Mouse (Mus musculus) gastrocnemius, adult 2 months (tissue): ENCODE results near the gene Gm10309. TPM values are rescaled to one million over a fixed set of nuclear protein-coding genes. Genes with fewer than 3 reads are reported as not detected.
A peak's percentile ranks its signal among the peaks of the same experiment; 100 is the strongest.

ENCODE experiments used
- DNase-seq: peaks from one replicate; pipeline ENCODE4 v3.0.0; 2022
- H3K27ac ChIP-seq: fragments of 200-600 bp; 2 replicates; pipeline ENCODE4 v1.8.1; 2022; ENCODE audit warnings: mild to moderate bottlenecking
- H3K4me3 ChIP-seq: fragments of 200-600 bp; 2 replicates; pipeline ENCODE4 v1.8.1; 2022; ENCODE audit warnings: mild to moderate bottlenecking, moderate library complexity
- CTCF ChIP-seq: fragments of 200-600 bp; IDR thresholded peaks from 2 replicates; pipeline ENCODE4 v1.8.1; 2022; ENCODE audit warnings: antibody characterized with exemption, mild to moderate bottlenecking, moderate library complexity
- intact Hi-C: fragments of 180-260 bp; cut with DNase I; formaldehyde crosslinking; loops from one replicate; pipeline ENCODE4 v1.15.1; 2025
- total RNA-seq, 2 experiments: library from RNA; stranded (reverse); gene quantifications; 2 replicates each; pipeline ENCODE4 v1.2.3; 2021

Gene Gm10309
- total RNA-seq, 2 experiments from 2014 or later: 0.13 to 0.22 TPM

GRCm38 (mm10) chr17:86464197-86464596, 40.8 kb downstream of the Gm10309 start:
- DNase-seq: no peak
- intact Hi-C loops: no loop called here
- TF ChIP-seq CTCF: no peak
- no peak overlapping the region for H3K4me3 ChIP-seq
- no peak overlapping the region for H3K27ac ChIP-seq

DNA sequence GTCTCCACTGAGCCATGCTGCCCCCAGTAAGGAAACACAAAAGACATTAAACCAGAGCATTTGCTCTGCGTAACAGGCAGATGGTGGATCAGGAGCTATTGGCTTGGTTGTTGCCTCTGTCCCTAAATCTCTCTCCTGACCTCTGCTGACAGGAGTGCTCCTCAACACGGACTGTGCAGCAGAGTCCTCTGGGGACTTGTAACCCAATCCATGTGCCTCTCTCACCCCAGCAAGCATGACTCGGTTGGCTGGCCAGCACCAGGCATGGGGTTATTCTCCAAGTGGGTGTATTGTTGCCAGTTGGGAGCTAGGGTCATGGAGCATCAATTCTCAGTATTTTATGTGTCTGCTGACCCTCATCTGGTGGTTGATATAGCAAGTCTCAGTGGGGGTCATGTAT, 41.7 kb downstream of the Gm10309 start:
- H3K27ac ChIP-seq: no peak overlapping the region
- DNase-seq: peak; percentile 49
- TF ChIP-seq CTCF: no peak
- intact Hi-C loops: no loop called here
- H3K4me3 ChIP-seq: no peak overlapping the region

- Histone ChIP-seq H3K4me3 (no peak overlapping the region), H3K27ac (no peak overlapping the region)
- TF ChIP-seq CTCF: no peak
- intact Hi-C loops: no loop called here
- DNase-seq: no peak
Observed at GRCm38 (mm10) chr17:86460645-86461430, 44.2 kb downstream of the Gm10309 start.

DNA sequence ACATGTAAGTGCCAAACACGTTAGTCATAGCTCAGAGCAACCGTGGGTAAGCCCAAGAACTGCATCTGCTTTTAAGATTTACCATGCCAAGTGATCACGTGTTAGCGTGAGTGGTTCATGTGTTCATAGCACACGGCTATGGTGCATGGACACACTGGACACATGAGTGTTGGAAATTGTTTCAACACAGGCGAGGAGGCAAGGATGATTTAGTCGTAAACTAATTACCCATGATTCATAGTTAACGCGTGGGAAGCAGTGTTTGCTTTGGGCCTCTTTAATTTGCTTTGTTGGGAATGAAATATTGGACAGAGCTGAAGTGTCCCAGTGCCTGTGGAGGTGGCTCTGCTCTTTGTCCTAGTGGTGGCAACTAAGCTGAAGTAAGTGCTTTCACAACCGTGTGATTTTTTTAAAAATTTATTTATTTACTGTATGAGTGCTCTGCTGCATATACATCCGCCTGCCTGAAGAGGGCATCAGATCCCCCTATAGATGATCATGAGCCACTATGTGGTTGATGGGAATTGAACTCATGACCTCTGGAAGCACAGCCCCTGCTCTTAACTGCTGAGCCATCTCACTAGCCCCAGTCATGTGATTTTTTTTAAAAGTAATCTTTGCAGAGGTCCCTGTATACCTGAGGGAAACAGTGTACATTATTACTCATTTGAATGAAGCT, 46.6 kb downstream of the Gm10309 start:
- intact Hi-C loops: no loop called here
- H3K27ac ChIP-seq: no peak overlapping the region
- no peak overlapping the region for H3K4me3 ChIP-seq
- peak; percentile 28; the same call in 1 of the 2 replicates for TF ChIP-seq CTCF
- no peak for DNase-seq

DNA sequence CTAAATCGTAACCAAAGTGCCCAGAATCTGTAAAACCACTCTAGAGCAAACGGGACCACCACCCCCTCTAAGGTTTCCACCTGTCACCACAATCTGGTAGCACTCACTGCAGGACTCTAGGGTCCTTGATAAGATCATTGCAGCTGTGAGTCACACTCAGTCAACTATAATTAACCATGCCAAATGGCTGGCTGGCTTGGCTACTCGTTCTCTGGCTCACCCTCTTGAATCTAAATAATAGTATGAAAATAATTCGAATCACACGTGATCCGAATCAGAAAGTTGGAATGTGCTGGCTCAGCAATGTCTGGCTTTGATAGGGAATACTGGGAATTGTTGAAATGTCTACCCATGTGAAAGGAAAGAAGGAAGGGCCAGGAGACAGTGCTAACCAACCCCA, 48.5 kb downstream of the Gm10309 start:
- Histone ChIP-seq H3K27ac (no peak overlapping the region), H3K4me3 (no peak overlapping the region)
- no peak for TF ChIP-seq CTCF
- intact Hi-C loops: no loop called here
- no peak for DNase-seq

GRCm38 (mm10) chr17:86454351-86454706, 50.7 kb downstream of the Gm10309 start:
- no peak for DNase-seq
- intact Hi-C loops: no loop called here
- TF ChIP-seq CTCF: no peak
- Histone ChIP-seq H3K27ac (no peak overlapping the region), H3K4me3 (no peak overlapping the region)

DNA sequence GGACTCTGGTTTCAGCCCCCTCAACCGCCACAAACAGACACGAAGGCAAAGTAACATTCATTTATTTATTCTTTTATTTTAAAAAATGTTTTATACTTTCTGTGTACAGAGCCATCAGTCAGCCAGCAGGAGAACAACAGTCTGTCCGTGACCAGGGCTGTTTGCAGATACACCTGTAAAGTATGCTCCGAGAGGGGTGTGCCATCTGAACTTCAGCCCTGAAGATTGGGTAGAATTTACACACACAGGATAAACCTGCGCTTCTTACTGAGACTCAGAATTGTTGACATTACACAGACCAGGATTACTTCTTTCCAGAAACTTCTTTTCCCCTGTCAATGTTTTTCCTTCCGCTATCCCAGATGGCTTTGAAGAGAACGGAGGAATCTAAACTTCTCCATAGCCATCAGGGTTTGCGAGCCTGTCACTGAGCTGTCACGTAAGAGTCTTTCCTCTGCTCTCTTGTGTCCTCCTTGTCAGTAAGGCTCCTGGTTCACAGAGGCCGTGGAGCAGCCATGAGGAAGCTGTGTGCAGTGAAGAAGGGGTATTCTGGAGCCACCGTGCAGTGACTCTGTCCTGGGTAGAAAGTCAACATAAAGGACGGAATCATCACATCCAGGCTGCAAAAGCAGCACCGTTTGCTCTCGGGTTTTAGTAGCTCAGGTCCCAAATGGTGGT, 51.2 kb downstream of the Gm10309 start:
- TF ChIP-seq CTCF: no peak
- intact Hi-C loops: no loop called here
- no peak overlapping the region for H3K4me3 ChIP-seq
- no peak for DNase-seq
- H3K27ac ChIP-seq: no peak overlapping the region

DNA sequence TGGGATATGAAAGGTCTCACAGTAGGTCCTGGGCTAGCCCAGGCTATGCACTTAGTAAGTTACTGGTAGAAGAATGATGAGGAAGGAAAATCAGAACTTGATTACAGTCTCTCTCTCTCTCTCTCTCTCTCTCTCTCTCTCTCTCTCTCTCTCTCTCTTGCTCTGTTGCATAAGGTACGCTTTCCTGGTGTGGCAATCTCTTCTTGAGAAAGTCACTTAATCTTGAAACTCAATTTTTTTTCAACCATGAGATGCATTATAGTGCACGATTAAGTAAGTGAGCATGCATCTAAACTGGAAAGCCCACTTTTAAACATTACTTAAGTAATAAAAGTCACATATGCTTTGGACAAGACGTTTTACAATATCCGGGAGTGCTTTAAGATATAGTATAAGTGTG, 52.1 kb downstream of the Gm10309 start:
- TF ChIP-seq CTCF: no peak
- no peak for DNase-seq
- intact Hi-C loops: no loop called here
- no peak overlapping the region for H3K27ac ChIP-seq
- no peak overlapping the region for H3K4me3 ChIP-seq

Other genes with a start within 250 kb of the Gm10309 start
- gene Epas1, start 248.5 kb upstream of the Gm10309 start, total RNA-seq: 100 to 1,000 TPM in 1 of 2 experiments, 10 to 100 TPM in 1; 96.6 to 127 TPM